Mouse (Mus musculus): ENCODE data around the gene Rap1b.

The Rap1b gene

GRCm38 (mm10) chr10:117770286-117771130, 75.3 kb downstream of the Rap1b start:
- DNase-seq (ENCODE audit: low spot score in 2 of 2): no peak

GRCm38 (mm10) chr10:117769541-117770285, 76.1 kb downstream of the Rap1b start:
- no peak for DNase-seq (ENCODE audit: low spot score in 2 of 2)

GRCm38 (mm10) chr10:117768141-117768440, 77.7 kb downstream of the Rap1b start:
- no peak for DNase-seq (ENCODE audit: low spot score in 2 of 2)

- DNase-seq (ENCODE audit: low spot score in 2 of 2): no peak
These were observed 78.3 kb downstream of the Rap1b start for GRCm38 (mm10) chr10:117767286-117768140.

GRCm38 (mm10) chr10:117766896-117767160, 79.0 kb downstream of the Rap1b start:
- no peak for DNase-seq (ENCODE audit: low spot score in 2 of 2)

GRCm38 (mm10) chr10:117766111-117766895, 79.5 kb downstream of the Rap1b start:
- no peak for DNase-seq (ENCODE audit: low spot score in 2 of 2)

- no peak for DNase-seq (ENCODE audit: low spot score in 2 of 2)
These were observed 80.5 kb downstream of the Rap1b start for GRCm38 (mm10) chr10:117765116-117765894.

- no peak for DNase-seq (ENCODE audit: low spot score in 2 of 2)
These were observed 81.2 kb downstream of the Rap1b start for GRCm38 (mm10) chr10:117764598-117764997.
